Mouse (Mus musculus): ENCODE measurements around the gene Specc1l.
"Not testable (repeated sequence)": the region's sequence is repeated elsewhere in the genome, so short reads cannot be mapped to it uniquely, and the experiment has no call there.

Specc1l gene

DNA sequence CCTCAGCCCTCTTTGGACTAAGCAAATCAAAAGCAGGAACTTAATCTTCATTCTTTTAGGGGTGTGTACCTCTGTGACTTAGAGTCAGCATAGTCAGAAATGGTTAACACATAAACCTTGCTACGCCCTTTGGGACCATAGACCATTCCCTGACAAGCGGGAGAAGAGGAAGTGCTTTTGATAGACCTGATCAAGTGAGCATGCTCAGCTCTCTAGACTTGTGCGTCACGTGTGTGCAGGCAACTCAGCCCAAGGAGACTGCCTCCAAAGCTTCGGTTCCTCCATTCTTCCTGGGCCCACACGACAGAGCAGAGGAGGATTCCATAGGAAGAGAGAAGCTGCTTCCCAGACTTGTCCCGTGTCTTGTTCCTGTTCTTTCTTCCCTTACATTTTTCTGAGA lies 76.7 kb downstream of the Specc1l start:
- peak; percentile 26 for DNase-seq

DNA sequence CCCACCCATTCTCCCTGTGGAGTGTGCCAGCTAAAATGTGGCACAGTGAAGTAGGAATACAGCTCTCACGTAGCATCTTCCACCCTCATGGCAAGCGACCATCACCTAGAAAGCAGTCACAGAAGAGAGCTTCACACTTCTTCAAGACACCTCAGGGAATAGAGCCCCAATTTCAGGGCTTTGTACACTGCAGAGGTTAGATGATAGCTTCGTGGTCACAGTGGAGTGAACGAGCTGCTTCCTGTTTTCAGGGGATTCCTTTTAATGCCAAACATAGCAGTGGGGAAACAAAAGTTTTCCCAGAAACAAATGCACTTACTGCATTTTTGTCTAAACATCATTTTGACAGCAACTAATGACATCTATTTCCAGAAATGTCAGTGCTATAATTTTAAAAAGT lies 77.5 kb downstream of the Specc1l start:
- DNase-seq = no peak

DNA sequence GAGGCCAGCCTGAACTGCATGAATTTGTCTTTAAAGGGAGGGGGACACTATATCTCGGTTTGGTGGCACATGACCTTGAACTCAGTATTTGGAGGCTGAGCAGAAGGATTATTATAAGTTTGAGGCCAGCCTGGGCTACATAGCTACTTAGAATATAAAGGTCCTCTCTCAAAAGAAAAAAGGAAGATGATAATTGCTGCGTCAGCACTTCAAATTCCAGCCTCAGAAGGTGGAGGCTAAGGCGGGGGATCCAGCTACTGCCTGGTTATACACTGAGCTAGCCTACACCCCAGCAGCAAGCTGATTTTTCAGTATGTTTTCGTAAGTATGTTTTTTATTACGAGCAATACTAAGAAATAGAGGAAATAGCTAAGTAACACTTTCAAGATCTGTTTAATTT lies 78.8 kb downstream of the Specc1l start:
- DNase-seq = no peak

- DNase-seq = no peak
Observed at GRCm38 (mm10) chr10:75291338-75291737, 79.5 kb downstream of the Specc1l start.

DNA sequence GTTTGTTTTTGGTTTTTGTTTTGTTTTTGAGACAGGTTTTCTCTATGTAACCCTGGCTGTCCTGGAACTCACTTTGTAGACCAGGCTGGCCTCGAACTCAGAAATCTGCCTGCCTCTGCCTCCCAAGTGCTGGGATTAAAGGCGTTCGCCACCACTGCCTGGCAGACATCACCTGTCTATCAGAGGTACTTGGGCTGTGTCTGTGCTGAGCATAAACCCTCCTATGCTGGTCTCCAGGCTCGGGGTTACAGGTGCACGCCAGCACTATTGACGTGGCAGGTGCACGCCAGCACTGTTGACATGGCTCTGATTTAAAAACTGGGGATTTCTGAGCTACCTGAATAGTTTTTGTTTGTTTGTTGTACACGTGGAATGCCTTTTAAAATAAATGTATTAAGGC lies 80.3 kb downstream of the Specc1l start:
- DNase-seq = not testable (repeated sequence)

- DNase-seq = no peak
Observed at GRCm38 (mm10) chr10:75293288-75293687, 81.4 kb downstream of the Specc1l start.

DNA sequence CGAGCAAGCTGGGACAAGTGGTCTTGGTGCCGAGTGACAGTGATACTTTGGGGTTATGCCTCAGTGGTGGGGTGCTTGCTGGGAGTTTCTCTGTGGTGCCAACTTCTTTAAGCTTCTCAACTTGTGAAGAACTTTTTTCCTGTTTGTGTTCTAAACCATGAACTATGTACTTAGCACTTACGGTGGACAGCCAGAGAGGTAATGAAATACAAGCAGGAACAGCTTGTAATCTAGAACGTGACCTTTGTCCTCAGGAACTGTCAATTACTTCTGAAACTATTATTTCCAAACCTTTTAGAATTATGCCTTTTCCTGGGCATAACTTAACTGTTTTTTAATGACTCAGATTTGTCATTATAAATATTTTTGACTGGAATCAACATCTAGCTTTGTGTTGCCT lies 82.5 kb downstream of the Specc1l start:
- DNase-seq = no peak

- no peak for DNase-seq
Observed at GRCm38 (mm10) chr10:75294926-75295325, 83.1 kb downstream of the Specc1l start.

GRCm38 (mm10) chr10:75298608-75299007 lies 86.7 kb downstream of the Specc1l start:
- no peak for DNase-seq

- DNase-seq = peak; percentile 87
Observed at GRCm38 (mm10) chr10:75299785-75300418, 88.0 kb downstream of the Specc1l start.

- no peak for DNase-seq
Observed at GRCm38 (mm10) chr10:75301195-75301806, 89.4 kb downstream of the Specc1l start.

DNA sequence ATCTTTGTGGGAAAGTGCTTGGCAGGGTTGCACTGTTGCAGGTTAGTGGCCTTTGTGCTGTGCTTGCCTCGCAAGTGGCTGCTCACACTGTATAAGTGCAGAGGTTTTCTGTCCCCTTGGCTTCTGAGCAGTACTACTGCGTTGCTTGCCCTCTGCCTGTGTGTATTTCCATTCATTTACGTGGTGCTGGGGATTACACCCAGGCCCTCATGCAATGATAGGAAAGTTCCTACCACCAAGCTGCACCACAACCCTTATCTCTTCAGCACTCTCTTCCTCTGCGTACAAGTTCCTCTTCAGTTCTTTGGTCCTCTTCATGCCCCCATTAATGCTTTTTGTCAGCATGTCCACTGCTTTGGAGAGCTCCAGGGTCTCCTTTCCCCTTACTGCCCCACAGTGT lies 90.1 kb downstream of the Specc1l start:
- DNase-seq = no peak

DNA sequence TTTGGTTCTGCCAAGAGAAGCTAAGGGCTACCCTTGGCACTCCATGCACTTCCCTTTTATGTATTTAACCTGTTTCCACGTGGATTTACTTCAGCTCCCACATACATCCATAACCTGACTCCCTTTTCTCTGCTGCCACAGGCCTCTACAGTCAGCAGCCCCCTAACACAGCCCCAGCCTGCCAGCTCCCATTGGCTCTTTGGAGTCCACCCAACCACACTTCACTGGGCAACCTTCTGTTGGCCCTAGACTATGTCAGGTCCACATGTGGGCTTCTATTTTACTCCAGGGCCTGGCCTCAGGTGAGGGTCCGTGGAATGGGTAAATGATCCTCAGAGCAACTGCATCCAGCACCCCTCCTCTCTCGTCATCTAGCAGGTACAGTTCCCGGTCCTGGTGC lies 90.7 kb downstream of the Specc1l start:
- DNase-seq = no peak

- DNase-seq = no peak
Observed at GRCm38 (mm10) chr10:75303324-75304048, 91.6 kb downstream of the Specc1l start.

- no peak for DNase-seq
Observed at GRCm38 (mm10) chr10:75304049-75304405, 92.2 kb downstream of the Specc1l start.

GRCm38 (mm10) chr10:75304413-75304812 lies 92.5 kb downstream of the Specc1l start:
- no peak for DNase-seq

- no peak for DNase-seq
Observed at GRCm38 (mm10) chr10:75307130-75307529, 95.3 kb downstream of the Specc1l start.

DNA sequence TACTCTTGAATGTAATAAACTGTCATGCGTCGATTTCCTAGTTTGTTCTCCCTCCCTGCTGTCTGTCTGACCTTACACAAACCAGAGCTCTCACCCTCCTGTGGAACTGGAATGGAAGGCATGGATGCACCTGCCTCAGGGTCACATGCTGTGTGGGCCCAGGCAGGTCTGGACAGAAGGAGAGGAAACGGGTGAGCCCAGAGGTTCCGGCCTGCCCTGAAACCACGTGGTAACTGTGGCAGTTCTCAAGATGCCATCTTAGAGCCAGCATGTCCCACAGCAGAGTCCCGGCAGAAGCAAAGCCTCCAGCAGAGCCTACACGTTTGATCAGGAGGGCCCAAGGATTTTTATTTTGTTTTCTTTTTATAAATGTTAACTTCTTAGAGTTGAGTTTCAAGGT lies 100.5 kb downstream of the Specc1l start:
- DNase-seq = no peak

- DNase-seq = no peak
Observed at GRCm38 (mm10) chr10:75314190-75314980, 102.5 kb downstream of the Specc1l start.

DNA sequence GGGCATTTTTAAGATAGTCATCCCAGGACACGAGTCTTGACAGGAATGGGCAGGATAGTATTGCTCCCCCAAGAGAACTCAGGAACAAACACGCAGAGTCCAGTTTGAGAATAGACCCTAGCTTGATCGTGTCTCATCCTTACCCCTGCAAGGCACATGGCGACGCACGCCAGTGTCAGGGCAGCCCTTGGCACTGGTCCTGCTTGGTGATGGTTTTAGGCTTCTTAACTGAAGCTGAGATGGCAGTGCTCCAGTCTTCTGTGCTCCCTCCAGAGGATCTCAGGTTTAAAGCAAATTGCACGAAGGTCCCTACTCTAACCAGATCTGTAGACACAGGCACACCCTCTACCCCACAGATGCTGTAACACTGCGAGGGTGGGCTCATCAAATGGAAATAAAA lies 103.9 kb downstream of the Specc1l start:
- no peak for DNase-seq

DNA sequence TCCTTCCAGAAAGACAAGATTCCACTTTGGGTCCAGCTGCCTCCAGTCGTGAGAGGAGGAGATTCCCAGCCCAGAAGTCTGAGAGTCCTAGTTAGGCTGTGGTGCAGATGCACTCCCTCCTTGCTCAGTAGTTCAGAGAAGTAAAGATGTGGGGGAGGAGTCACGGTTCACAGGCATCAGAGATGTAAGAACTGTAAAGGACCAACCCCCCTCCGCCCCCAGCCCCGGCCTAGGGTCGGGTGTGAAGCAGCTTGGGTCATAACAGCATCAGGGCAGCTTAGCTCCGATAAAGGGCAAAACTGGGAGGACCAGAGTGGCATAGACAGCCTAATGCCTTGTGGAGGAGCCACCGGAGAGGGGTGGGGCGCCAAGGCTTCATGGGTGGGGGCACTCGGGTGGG lies 104.6 kb downstream of the Specc1l start:
- DNase-seq = no peak

DNA sequence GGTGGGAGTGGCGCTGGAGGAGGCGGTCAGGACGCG lies 104.8 kb downstream of the Specc1l start, which contains the start of gene Adora2a:
TSS of gene Adora2a (plus strand) at position 6 of the 36 bp plus-strand sequence.
- no peak for DNase-seq

GRCm38 (mm10) chr10:75316908-75317761 lies 105.3 kb downstream of the Specc1l start:
- peak; percentile 64 for DNase-seq
